Mouse (Mus musculus) small intestine, adult 2 months (tissue): ENCODE measurements around the gene Dcst1. TPM values are rescaled to one million over a fixed set of nuclear protein-coding genes. Genes with fewer than 3 reads are reported as not detected.
A peak's percentile ranks its signal among the peaks of the same experiment; 100 is the strongest.

ENCODE experiments used
- H3K27ac ChIP-seq: fragments of 200-500 bp; 2 replicates; pipeline ENCODE4 v1.5.1; 2012; ENCODE audit warnings: low read depth, low read length, control low read depth, inconsistent platforms; ENCODE audit not compliant: insufficient read depth
- H3K27me3 ChIP-seq: fragments of 200-500 bp; 2 replicates; pipeline ENCODE4 v1.6.1; 2012; ENCODE audit warnings: mild to moderate bottlenecking, moderate library complexity, low read length, inconsistent platforms; ENCODE audit not compliant: control insufficient read depth, insufficient read depth
- H3K36me3 ChIP-seq: fragments of 200-500 bp; 2 replicates; pipeline ENCODE4 v1.6.1; 2012; ENCODE audit warnings: mild to moderate bottlenecking, low read length, control low read depth, inconsistent platforms; ENCODE audit not compliant: control insufficient read depth, insufficient read depth
- H3K4me1 ChIP-seq: fragments of 200-500 bp; 2 replicates; pipeline ENCODE4 v1.6.1; 2012; ENCODE audit warnings: low read length, inconsistent platforms, mixed read lengths; ENCODE audit not compliant: control insufficient read depth, insufficient read depth, insufficient read length
- H3K4me3 ChIP-seq: fragments of 200-500 bp; 2 replicates; pipeline ENCODE4 v1.5.1; 2012; ENCODE audit warnings: low read depth, mild to moderate bottlenecking, control low read depth, inconsistent platforms, low read length, moderate library complexity
- CTCF ChIP-seq: fragments of 200-500 bp; IDR thresholded peaks from 2 replicates; pipeline ENCODE4 v1.5.1; 2012; ENCODE audit warnings: low read depth, mild to moderate bottlenecking, control low read depth, inconsistent platforms, low read length, moderate library complexity, mixed read lengths; ENCODE audit not compliant: insufficient replicate concordance, insufficient read length; ENCODE audit errors: extremely low read depth
- POLR2A ChIP-seq: fragments of 200-500 bp; IDR thresholded peaks from 2 replicates; pipeline ENCODE4 v1.6.1; 2012; ENCODE audit warnings: low read depth, mild to moderate bottlenecking, control low read depth, inconsistent platforms, low read length, moderate library complexity
- WGBS: fragments of 180-500 bp; shearing (Covaris S2); methylation state at CpG from one replicate; pipeline ENCODE4 v1.1.7; 2018; 5-methylcytosine and 5-hydroxymethylcytosine counted together
- polyA plus RNA-seq: library from polyadenylated mRNA; depleted of rRNA; stranded (reverse); fragments of >200 nt; gene quantifications from 2 replicates; pipeline ENCODE4 v1.2.3, GENCODE M21; 2012

Gene Dcst1
- polyA plus RNA-seq, 1 experiment, result 9.1 TPM

GRCm38 (mm10) chr3:89359630-89360029 is 5.4 kb downstream of the Dcst1 start:
- Histone ChIP-seq H3K4me3 (no peak overlapping the region), H3K36me3 (no peaks in the 10 kb centered on the region), H3K4me1 (peaks cover 29% of the 10 kb centered on the region), H3K27ac (peak overlapping the region; percentile 48; the same call in 1 of the 2 replicates), H3K27me3 (no peaks in the 10 kb centered on the region)
- no peak for TF ChIP-seq CTCF
- no peak for TF ChIP-seq POLR2A
- WGBS, result 45% methylated on average over 6 of the region's 6 CpGs

GRCm38 (mm10) chr3:89356029-89356428 is 9.0 kb downstream of the Dcst1 start:
- 82% methylated on average over 9 of the region's 9 CpGs for WGBS
- Histone ChIP-seq H3K4me3 (no peak overlapping the region), H3K27me3 (no peaks in the 10 kb centered on the region), H3K4me1 (peaks cover 38% of the 10 kb centered on the region), H3K27ac (peak overlapping the region; percentile 79), H3K36me3 (no peaks in the 10 kb centered on the region)
- no peak for TF ChIP-seq CTCF
- no peak for TF ChIP-seq POLR2A

- TF ChIP-seq POLR2A (no peak), CTCF (no peak)
- H3K27me3 ChIP-seq, result no peaks in the 10 kb centered on the region
- peak overlapping the region; percentile 98 for H3K27ac ChIP-seq
Observed at GRCm38 (mm10) chr3:89355512-89355902, 9.5 kb downstream of the Dcst1 start.

DNA sequence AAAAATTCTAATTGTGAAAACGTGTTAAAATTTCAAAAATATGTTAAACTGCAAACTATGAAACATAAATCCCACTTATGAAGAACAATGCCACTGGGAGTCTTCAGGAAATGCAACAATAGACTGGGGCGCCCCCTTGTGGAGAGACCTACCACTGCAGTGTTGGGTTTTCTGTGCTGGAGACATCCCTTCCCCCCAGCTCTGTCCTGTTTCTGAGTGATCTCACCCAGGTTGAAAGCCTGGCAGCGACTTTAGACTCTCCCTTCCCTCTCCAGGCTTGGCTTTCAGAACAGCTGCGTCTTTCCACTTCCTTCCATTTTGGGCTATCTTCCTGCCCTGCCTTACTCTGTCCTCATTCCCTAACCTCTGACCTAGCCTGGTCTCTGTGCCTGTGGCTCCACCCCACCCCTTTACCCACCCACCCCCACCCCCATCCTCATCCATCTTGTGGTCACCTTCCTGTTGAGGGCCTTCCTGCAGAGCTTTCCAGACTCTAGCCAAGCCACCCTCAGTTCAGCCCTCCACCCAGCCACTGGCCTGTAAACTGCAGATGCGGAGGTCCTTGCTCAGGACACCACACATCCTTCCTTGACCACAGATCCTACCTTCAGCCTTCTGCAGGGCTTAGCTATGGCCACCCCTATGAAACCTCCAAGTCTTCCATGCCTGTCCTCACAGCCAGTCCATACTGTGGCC is 10.1 kb downstream of the Dcst1 start:
- Histone ChIP-seq H3K27me3 (no peaks in the 10 kb centered on the region), H3K4me1 (peaks cover 39% of the 10 kb centered on the region), H3K36me3 (no peaks in the 10 kb centered on the region), H3K27ac (peak overlapping the region; percentile 98), H3K4me3 (peak overlapping the region; percentile 36)
- TF ChIP-seq CTCF, result peak; percentile 86; the same call in 1 of the 2 replicates
- TF ChIP-seq POLR2A, result no peak
- WGBS, result 17% methylated on average over 5 of the region's 5 CpGs

More at GRCm38 (mm10) chr3:89355512-89355902, 9.5 kb downstream of the Dcst1 start:
- 35% methylated on average over 6 of the region's 6 CpGs for WGBS
- peaks cover 39% of the 10 kb centered on the region for H3K4me1 ChIP-seq
- H3K4me3 ChIP-seq, result peak overlapping the region; percentile 36; the same call in 1 of the 2 replicates
- no peaks in the 10 kb centered on the region for H3K36me3 ChIP-seq

GRCm38 (mm10) chr3:89351271-89351670 is 13.8 kb downstream of the Dcst1 start:
- Histone ChIP-seq H3K27me3 (no peaks in the 10 kb centered on the region), H3K36me3 (no peaks in the 10 kb centered on the region), H3K4me3 (no peak overlapping the region), H3K27ac (no peak overlapping the region), H3K4me1 (peaks cover 34% of the 10 kb centered on the region)
- no peak for TF ChIP-seq CTCF
- TF ChIP-seq POLR2A, result no peak
- WGBS, result 39% methylated on average over 5 of the region's 5 CpGs

- WGBS, result under 1% methylated on average over 57 of the region's 59 CpGs
Observed at GRCm38 (mm10) chr3:89349869-89350501, 15.1 kb downstream of the Dcst1 start, which contains the start of gene Adam15. Gene Adam15, minus strand, starts transcription at chr3:89349996.

More at GRCm38 (mm10) chr3:89349869-89350501, 15.1 kb downstream of the Dcst1 start, which contains the start of gene Adam15:
- Histone ChIP-seq H3K4me3 (peak within 1 kb of the TSS; percentile 80), H3K36me3 (peaks cover 3% of the 10 kb centered on the region; the same call in 1 of the 2 replicates), H3K4me1 (peaks cover 23% of the 10 kb centered on the region), H3K27me3 (no peaks in the 10 kb centered on the region), H3K27ac (peak within 1 kb of the TSS; percentile 28; the same call in 1 of the 2 replicates)
- TF ChIP-seq POLR2A, result no peak; the same call in 1 of the 2 replicates
- no peak for TF ChIP-seq CTCF
